Mouse (Mus musculus) liver, embryonic 12.5 days (tissue): Measurements from ENCODE around the gene Limd1. TPM values are rescaled to one million over a fixed set of nuclear protein-coding genes. Genes with fewer than 3 reads are reported as not detected.

Source experiments
- ATAC-seq: fragments of 200-750 bp; cut with Nextera tagmentation; 2 replicates; pipeline ENCODE4 v1.8.0; 2017; ENCODE audit warnings: moderate number of reproducible peaks, mild to moderate bottlenecking, moderate library complexity
- H3K27ac ChIP-seq: fragments of 300-500 bp; sonication (generic); 2 replicates; pipeline ENCODE4 v1.5.1; 2016; ENCODE audit warnings: mild to moderate bottlenecking
- H3K27me3 ChIP-seq: fragments of 300-500 bp; sonication (generic); replicated peaks from 2 replicates; pipeline ENCODE4 v1.6.1; 2016; ENCODE audit warnings: mild to moderate bottlenecking, moderate library complexity
- H3K36me3 ChIP-seq: fragments of 300-500 bp; sonication (generic); 2 replicates; pipeline ENCODE4 v1.6.1; 2016; ENCODE audit warnings: mild to moderate bottlenecking, moderate library complexity
- H3K4me1 ChIP-seq: fragments of 300-500 bp; sonication (generic); 2 replicates; pipeline ENCODE4 v1.6.1; 2016
- H3K4me2 ChIP-seq: fragments of 300-500 bp; sonication (generic); 2 replicates; pipeline ENCODE4 v1.6.1; 2016; ENCODE audit warnings: mild to moderate bottlenecking, moderate library complexity
- H3K4me3 ChIP-seq: fragments of 300-500 bp; sonication (generic); 2 replicates; pipeline ENCODE4 v1.5.1; 2016; ENCODE audit warnings: mild to moderate bottlenecking, moderate library complexity
- H3K9ac ChIP-seq: fragments of 300-500 bp; sonication (generic); 2 replicates; pipeline ENCODE4 v1.6.1; 2016; ENCODE audit warnings: mild to moderate bottlenecking, moderate library complexity
- H3K9me3 ChIP-seq: fragments of 300-500 bp; sonication (generic); replicated peaks from 2 replicates; pipeline ENCODE4 v1.6.1; 2016; ENCODE audit warnings: mild to moderate bottlenecking, moderate library complexity
- WGBS: fragments of 180-500 bp; shearing (Covaris S2); methylation state at CpG from one replicate; pipeline ENCODE4 v1.1.7; 2016; ENCODE audit not compliant: insufficient replicate concordance; 5-methylcytosine and 5-hydroxymethylcytosine counted together
- polyA plus RNA-seq: library from polyadenylated mRNA; unstranded; fragments of >200 nt; fragmentation: Nextera tagmentation; extraction: Ambion mirVana; gene quantifications from 2 replicates; pipeline ENCODE4 v1.2.1, GENCODE M21; 2016

The Limd1 gene
- polyA plus RNA-seq, 1 experiment from 2014 or later = 30.9 TPM

- Histone ChIP-seq H3K36me3 (peaks cover 29% of the 10 kb centered on the region), H3K4me3 (no peak overlapping the region), H3K27me3 (no peaks in the 10 kb centered on the region), H3K4me2 (no peak overlapping the region), H3K9me3 (no peaks in the 10 kb centered on the region), H3K27ac (no peak overlapping the region), H3K9ac (no peak overlapping the region), H3K4me1 (peaks cover 35% of the 10 kb centered on the region)
- 26% methylated on average over 3 of the region's 3 CpGs for WGBS
- ATAC-seq = no peak
Measured at GRCm38 (mm10) chr9:123523676-123524075, 45.2 kb downstream of the Limd1 start.

- peaks cover 15% of the 10 kb centered on the region for H3K36me3 ChIP-seq
- peaks cover 29% of the 10 kb centered on the region for H3K4me1 ChIP-seq
- H3K27ac ChIP-seq = no peak overlapping the region
- no peaks in the 10 kb centered on the region for H3K27me3 ChIP-seq
- no peak overlapping the region for H3K9ac ChIP-seq
- H3K4me3 ChIP-seq = no peak overlapping the region
- no peaks in the 10 kb centered on the region for H3K9me3 ChIP-seq
- no peak for ATAC-seq
- H3K4me2 ChIP-seq = no peak overlapping the region
- WGBS = 0% methylated on average over 1 of the region's 1 CpGs
Measured at GRCm38 (mm10) chr9:123525095-123525494, 46.6 kb downstream of the Limd1 start.

GRCm38 (mm10) chr9:123526502-123526901, 48.0 kb downstream of the Limd1 start:
- 0 out of 2 replicates have a peak, but pooled peaks cover 5% of the 10 kb centered on the region for H3K36me3 ChIP-seq
- H3K27me3 ChIP-seq = no peaks in the 10 kb centered on the region

GRCm38 (mm10) chr9:123528087-123528925, 49.8 kb downstream of the Limd1 start:
- H3K27ac ChIP-seq = peak overlapping the region; percentile 96
- WGBS = 26% methylated on average over 6 of the region's 6 CpGs
- no peaks in the 10 kb centered on the region for H3K36me3 ChIP-seq
- no peaks in the 10 kb centered on the region for H3K27me3 ChIP-seq
- no peak for ATAC-seq
- peak overlapping the region; percentile 78 for H3K9ac ChIP-seq
- H3K9me3 ChIP-seq = no peaks in the 10 kb centered on the region
- H3K4me1 ChIP-seq = peaks cover 53% of the 10 kb centered on the region
- H3K4me2 ChIP-seq = peak overlapping the region; percentile 75
- peak overlapping the region; percentile 91 for H3K4me3 ChIP-seq

More at GRCm38 (mm10) chr9:123526502-123526901, 48.0 kb downstream of the Limd1 start:
- no peak overlapping the region for H3K9ac ChIP-seq
- no peak for ATAC-seq
- H3K4me1 ChIP-seq = peaks cover 36% of the 10 kb centered on the region
- no peak overlapping the region for H3K4me2 ChIP-seq
- H3K4me3 ChIP-seq = no peak overlapping the region
- WGBS = 80% methylated on average over 5 of the region's 5 CpGs
- no peaks in the 10 kb centered on the region for H3K9me3 ChIP-seq
- no peak overlapping the region for H3K27ac ChIP-seq

- peak overlapping the region; percentile 91 for H3K4me3 ChIP-seq
- WGBS = 2% methylated on average over 17 of the region's 17 CpGs
Measured at GRCm38 (mm10) chr9:123528926-123529295, 50.4 kb downstream of the Limd1 start.

GRCm38 (mm10) chr9:123529392-123530157, 51.1 kb downstream of the Limd1 start, which contains the start of gene Sacm1l:
Gene Sacm1l (plus strand): TSS chr9:123529759.
- Histone ChIP-seq H3K4me3 (peak within 1 kb of the TSS; percentile 91), H3K9me3 (no peaks in the 10 kb centered on the region), H3K4me2 (peak within 1 kb of the TSS; percentile 75), H3K4me1 (peaks cover 55% of the 10 kb centered on the region), H3K27me3 (no peaks in the 10 kb centered on the region), H3K36me3 (no peaks in the 10 kb centered on the region; the same call in 1 of the 2 replicates), H3K9ac (peak within 1 kb of the TSS; percentile 96), H3K27ac (peak within 1 kb of the TSS; percentile 96)
- under 1% methylated on average over 76 of the region's 79 CpGs for WGBS
- ATAC-seq = peak; percentile 97

More at GRCm38 (mm10) chr9:123528926-123529295, 50.4 kb downstream of the Limd1 start:
- Histone ChIP-seq H3K27ac (peak overlapping the region; percentile 96), H3K4me1 (peaks cover 55% of the 10 kb centered on the region), H3K9ac (peak overlapping the region; percentile 78), H3K9me3 (no peaks in the 10 kb centered on the region), H3K36me3 (no peaks in the 10 kb centered on the region), H3K4me2 (peak overlapping the region; percentile 75), H3K27me3 (no peaks in the 10 kb centered on the region)
- peak; percentile 56 for ATAC-seq

- peaks cover 2% of the 10 kb centered on the region; the same call in 1 of the 2 replicates for H3K36me3 ChIP-seq
- H3K4me3 ChIP-seq = peak overlapping the region; percentile 91
- H3K9ac ChIP-seq = peak overlapping the region; percentile 96
- peak overlapping the region; percentile 96 for H3K27ac ChIP-seq
- no peaks in the 10 kb centered on the region for H3K27me3 ChIP-seq
- peak overlapping the region; percentile 70 for H3K4me2 ChIP-seq
- H3K4me1 ChIP-seq = peaks cover 52% of the 10 kb centered on the region
- no peaks in the 10 kb centered on the region for H3K9me3 ChIP-seq
- WGBS = 0% methylated on average over 13 of the region's 13 CpGs
- no peak for ATAC-seq
Measured at GRCm38 (mm10) chr9:123530158-123530475, 51.6 kb downstream of the Limd1 start.

GRCm38 (mm10) chr9:123530566-123531130, 52.1 kb downstream of the Limd1 start:
- H3K27ac ChIP-seq = peak overlapping the region; percentile 96
- 42% methylated on average over 11 of the region's 11 CpGs for WGBS
- H3K4me1 ChIP-seq = peaks cover 48% of the 10 kb centered on the region

DNA sequence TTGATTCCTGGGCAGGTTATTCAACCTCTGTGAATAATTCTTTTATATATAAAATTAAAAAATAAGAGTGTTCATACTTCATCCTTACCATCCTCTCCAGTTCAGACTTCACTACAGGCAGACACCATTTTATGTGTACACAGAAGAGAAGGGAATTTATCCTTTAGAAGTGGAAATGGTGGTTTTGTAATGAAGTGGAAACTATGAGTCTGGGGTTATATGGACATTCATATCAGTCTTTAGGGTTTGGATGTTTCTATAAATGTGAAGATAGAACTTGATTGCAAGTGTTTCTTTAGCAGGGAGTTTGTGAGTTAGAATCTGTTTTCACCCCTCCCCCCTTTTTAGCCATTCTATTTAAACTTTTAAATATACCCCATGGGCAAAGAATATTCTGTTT, 52.7 kb downstream of the Limd1 start:
- H3K4me3 ChIP-seq = peak overlapping the region; percentile 91
- H3K27ac ChIP-seq = no peak overlapping the region
- peaks cover 7% of the 10 kb centered on the region for H3K36me3 ChIP-seq
- peak overlapping the region; percentile 70 for H3K4me2 ChIP-seq
- no peak for ATAC-seq
- no peaks in the 10 kb centered on the region for H3K27me3 ChIP-seq
- peak overlapping the region; percentile 96 for H3K9ac ChIP-seq
- H3K4me1 ChIP-seq = peaks cover 46% of the 10 kb centered on the region
- H3K9me3 ChIP-seq = no peaks in the 10 kb centered on the region

More at GRCm38 (mm10) chr9:123530566-123531130, 52.1 kb downstream of the Limd1 start:
- Histone ChIP-seq H3K4me3 (peak overlapping the region; percentile 91), H3K4me2 (peak overlapping the region; percentile 70), H3K9me3 (no peaks in the 10 kb centered on the region), H3K36me3 (peaks cover 3% of the 10 kb centered on the region; the same call in 1 of the 2 replicates), H3K27me3 (no peaks in the 10 kb centered on the region), H3K9ac (peak overlapping the region; percentile 96)
- no peak for ATAC-seq

DNA sequence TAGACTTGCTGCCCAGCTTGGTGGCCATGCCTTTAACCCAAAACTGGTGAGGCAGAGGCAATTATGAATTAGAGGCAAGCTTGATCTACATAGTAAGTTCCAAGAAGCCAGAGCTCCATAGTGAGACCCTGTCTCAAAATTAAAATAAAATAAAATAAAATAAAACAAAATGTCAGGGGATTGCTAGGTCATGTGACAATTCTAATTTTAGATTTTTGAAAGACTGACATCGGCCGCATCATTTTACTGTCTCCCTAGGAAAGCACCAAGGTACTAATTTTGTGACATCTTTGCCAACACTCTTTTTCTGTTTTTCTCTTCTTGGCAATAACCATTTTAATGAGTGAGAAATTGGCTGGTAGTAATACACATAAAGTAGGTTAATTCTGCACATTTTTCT, 58.1 kb downstream of the Limd1 start:
- no peak overlapping the region for H3K4me2 ChIP-seq
- H3K27me3 ChIP-seq = no peaks in the 10 kb centered on the region
- peaks cover 31% of the 10 kb centered on the region for H3K4me1 ChIP-seq
- H3K9ac ChIP-seq = no peak overlapping the region
- no peak overlapping the region for H3K27ac ChIP-seq
- 95% methylated on average over 2 of the region's 2 CpGs for WGBS
- peaks cover 11% of the 10 kb centered on the region for H3K36me3 ChIP-seq
- ATAC-seq = no peak
- no peak overlapping the region for H3K4me3 ChIP-seq
- H3K9me3 ChIP-seq = no peaks in the 10 kb centered on the region

GRCm38 (mm10) chr9:123538189-123538588, 59.7 kb downstream of the Limd1 start:
- no peak overlapping the region for H3K27ac ChIP-seq
- H3K27me3 ChIP-seq = no peaks in the 10 kb centered on the region
- no peak overlapping the region for H3K9ac ChIP-seq
- H3K4me1 ChIP-seq = peaks cover 16% of the 10 kb centered on the region
- H3K36me3 ChIP-seq = peaks cover 17% of the 10 kb centered on the region
- H3K4me2 ChIP-seq = no peak overlapping the region
- WGBS = 83% methylated on average over 4 of the region's 4 CpGs
- H3K9me3 ChIP-seq = no peaks in the 10 kb centered on the region
- ATAC-seq = no peak; the same call in 1 of the 2 replicates
- H3K4me3 ChIP-seq = no peak overlapping the region

DNA sequence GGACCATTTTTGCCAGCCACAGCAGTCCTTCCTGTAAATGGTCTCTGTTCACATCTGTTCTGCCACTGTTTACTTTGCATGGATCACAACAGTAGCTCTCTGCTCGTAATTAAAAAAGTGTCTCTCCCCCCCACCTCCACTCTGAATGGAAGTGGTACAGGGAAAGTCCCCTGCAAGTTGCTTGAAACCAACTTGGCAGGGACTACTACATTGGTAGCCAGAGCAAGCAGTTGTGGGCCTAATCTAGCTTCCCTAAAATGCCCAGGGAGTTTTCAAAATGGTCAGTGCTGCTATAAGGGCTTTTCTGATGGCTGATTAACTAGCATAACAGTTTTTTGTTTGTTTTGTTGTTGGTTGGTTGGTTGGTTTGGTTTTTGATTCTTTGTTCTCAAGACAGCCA, 60.6 kb downstream of the Limd1 start:
- H3K9ac ChIP-seq = no peak overlapping the region
- H3K4me3 ChIP-seq = no peak overlapping the region
- no peak overlapping the region for H3K4me2 ChIP-seq
- peaks cover 26% of the 10 kb centered on the region for H3K36me3 ChIP-seq
- no peaks in the 10 kb centered on the region for H3K9me3 ChIP-seq
- H3K4me1 ChIP-seq = peaks cover 13% of the 10 kb centered on the region
- WGBS = 57% methylated on average over 1 of the region's 1 CpGs
- H3K27me3 ChIP-seq = no peaks in the 10 kb centered on the region
- no peak overlapping the region for H3K27ac ChIP-seq
- no peak for ATAC-seq
